Mouse (Mus musculus) thymus, adult 2 months (tissue): ENCODE data around the gene Pagr1a.

ENCODE experiments used
- CTCF ChIP-seq: fragments of 200-500 bp; IDR thresholded peaks from 2 replicates; pipeline ENCODE4 v1.5.1; 2012; ENCODE audit warnings: mild to moderate bottlenecking, control low read depth, low read length, moderate library complexity, borderline replicate concordance; ENCODE audit not compliant: control insufficient read depth, poor library complexity, insufficient read depth; ENCODE audit errors: extremely low read depth
- POLR2A ChIP-seq: fragments of 200-500 bp; IDR thresholded peaks from 2 replicates; pipeline ENCODE4 v1.6.1; 2012; ENCODE audit warnings: mild to moderate bottlenecking, low read length, control low read depth, moderate library complexity; ENCODE audit not compliant: control insufficient read depth, poor library complexity, insufficient read depth; ENCODE audit errors: extremely low read depth

GRCm38 (mm10) chr7:127065538-127065937, 48.4 kb upstream of the Pagr1a start:
- TF ChIP-seq CTCF, result no peak
- no peak for TF ChIP-seq POLR2A
